Mouse (Mus musculus) lung, postnatal 0 days (tissue): ENCODE data around the gene Cdx2.

Experiments used
- CTCF ChIP-seq: IDR thresholded peaks from 2 replicates; pipeline ENCODE4 v1.5.1; 2016; ENCODE audit warnings: antibody characterized with exemption, mild to moderate bottlenecking
- EP300 ChIP-seq: IDR thresholded peaks from 2 replicates; pipeline ENCODE4 v1.6.1; 2016; ENCODE audit warnings: antibody characterized with exemption, mild to moderate bottlenecking, control low read depth

DNA sequence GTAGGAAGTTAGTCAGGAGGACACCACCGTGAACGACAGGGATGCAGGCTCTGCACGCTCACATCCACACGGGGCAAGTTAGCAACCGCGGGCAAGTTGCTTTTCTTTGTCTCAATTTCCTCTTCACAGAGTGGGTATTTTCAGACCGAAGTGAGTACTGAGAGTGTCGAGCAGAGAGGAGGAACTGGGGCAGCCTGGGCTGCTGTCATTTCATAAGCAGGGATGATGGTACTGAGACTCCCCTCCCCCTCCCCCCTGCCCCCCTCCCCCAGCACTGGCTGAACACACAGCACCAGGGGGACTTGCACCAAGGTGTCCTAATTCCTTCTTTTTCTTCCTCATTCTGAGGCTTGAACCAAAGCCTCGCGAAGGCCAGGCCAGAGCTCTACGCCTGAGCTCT lies 32.5 kb upstream of the Cdx2 start:
- TF ChIP-seq EP300 (no peak), CTCF (no peak)
